7 mouse cellular contexts compared by ENCODE assay signal in genomic region chr4:48048456-48049315, GRCm38 (mm10). TPM values are rescaled to one million over a fixed set of nuclear protein-coding genes. Genes with fewer than 3 reads are reported as not detected.
DNase-seq lines count a peak whose midpoint lies in the region; ATAC-seq lines count a peak whose summit lies in the region.

No protein-coding gene starts in this region.

- H3K27me3 ChIP-seq in lung, embryonic 15.5 days = peaks cover 86% of the 10 kb centered on the region
- H3K27me3 ChIP-seq in embryonic facial prominence, embryonic 10.5 days (replicated peaks; ENCODE audit: low read depth, poor library complexity, severe bottlenecking) = peaks cover 86% of the 10 kb centered on the region
- peaks cover 62% of the 10 kb centered on the region for H3K27me3 ChIP-seq in neural tube, embryonic 15.5 days (replicated peaks)

- peak overlapping the region; percentile 94 for H3K4me2 ChIP-seq in lung, embryonic 15.5 days
- H3K4me2 ChIP-seq in neural tube, embryonic 15.5 days = peak overlapping the region; percentile 100

- WGBS in lung, embryonic 15.5 days = 6% methylated on average over 35 of the region's 35 CpGs
- under 1% methylated on average over 35 of the region's 35 CpGs for WGBS in embryonic facial prominence, embryonic 10.5 days
- 4% methylated on average over 35 of the region's 35 CpGs for WGBS in neural tube, embryonic 15.5 days

- H3K27ac ChIP-seq in lung, embryonic 15.5 days = no peak overlapping the region
- no peak overlapping the region for H3K27ac ChIP-seq in embryonic facial prominence, embryonic 10.5 days (replicated peaks)
- 0 out of 2 replicates have a peak overlapping the region, but pooled peaks have one; percentile 1 for H3K27ac ChIP-seq in neural tube, embryonic 15.5 days (replicated peaks)

- no peaks in the 10 kb centered on the region for H3K9me3 ChIP-seq in lung, embryonic 15.5 days
- H3K9me3 ChIP-seq in embryonic facial prominence, embryonic 10.5 days = no peaks in the 10 kb centered on the region
- no peaks in the 10 kb centered on the region for H3K9me3 ChIP-seq in neural tube, embryonic 15.5 days (replicated peaks)

- peak overlapping the region; percentile 77; the same call in 1 of the 2 replicates for H3K4me3 ChIP-seq in lung, embryonic 15.5 days
- peak overlapping the region; percentile 78 for H3K4me3 ChIP-seq in embryonic facial prominence, embryonic 10.5 days
- peak overlapping the region; percentile 74 for H3K4me3 ChIP-seq in neural tube, embryonic 15.5 days (replicated peaks)

- no peak overlapping the region for H3K9ac ChIP-seq in lung, embryonic 15.5 days
- H3K9ac ChIP-seq in neural tube, embryonic 15.5 days (replicated peaks) = no peak overlapping the region

- H3K4me1 ChIP-seq in lung, embryonic 15.5 days = peaks cover 50% of the 10 kb centered on the region
- peaks cover 65% of the 10 kb centered on the region for H3K4me1 ChIP-seq in embryonic facial prominence, embryonic 10.5 days
- H3K4me1 ChIP-seq in neural tube, embryonic 15.5 days = peaks cover 59% of the 10 kb centered on the region

- no peaks in the 10 kb centered on the region for H3K36me3 ChIP-seq in lung, embryonic 15.5 days
- no peaks in the 10 kb centered on the region for H3K36me3 ChIP-seq in embryonic facial prominence, embryonic 10.5 days (replicated peaks)
- H3K36me3 ChIP-seq in neural tube, embryonic 15.5 days = no peaks in the 10 kb centered on the region

- no peak for DNase-seq in lung, postnatal 25 days (ENCODE audit: low spot score)
- DNase-seq in embryonic facial prominence, embryonic 10.5 days (ENCODE audit: low spot score) = peak; percentile 57
- DNase-seq in induced T-regulatory cell, adult 2 months (ENCODE audit: low read depth) = peak; percentile 48
- DNase-seq in right cerebral cortex, postnatal 4 days = no peak
- DNase-seq in kidney, adult 11 months = no peak

- no peak for ATAC-seq in lung, embryonic 15.5 days (ENCODE audit: borderline replicate concordance, extremely low read depth, low FRiP score, low TSS enrichment)
- no peak for ATAC-seq in neural tube, embryonic 15.5 days (ENCODE audit: low FRiP score)

RNA-seq across cellular contexts. Expression of gene Nr4a3, which starts 3.7 kb away (rescaled TPM):
- polyA plus RNA-seq in lung, embryonic 15.5 days (2015; fragmentation: Nextera tagmentation; extraction: Ambion mirVana) = 0.06 and 0.11 TPM in 2 replicates
- polyA plus RNA-seq in embryonic facial prominence, embryonic 10.5 days (2016; fragmentation: Nextera tagmentation; extraction: Ambion mirVana) = 0.17 and 0.19 TPM in 2 replicates
- 1.8 and 2.7 TPM in 2 replicates for polyA plus RNA-seq in neural tube, embryonic 15.5 days (2015; fragmentation: Nextera tagmentation; extraction: Ambion mirVana)

Comparison
In these comparisons a context has a peak if more than half of its experiments do, and no peak if none do; other contexts are left out.
1. DNase-seq: peak in embryonic facial prominence, embryonic 10.5 days (single experiment) and induced T-regulatory cell, adult 2 months (single experiment); none in lung, postnatal 25 days (single experiment), right cerebral cortex, postnatal 4 days (single experiment) and kidney, adult 11 months (single experiment).
2. Peak in every context shown above with its lines, with median percentiles within 50 percentile points of each other: H3K4me3 ChIP-seq.